Mouse (Mus musculus): Measurements from ENCODE around the gene Bicral.

- TF ChIP-seq CTCF (IDR thresholded peaks at IDR 0.05; ENCODE audit: extremely low read depth, insufficient read depth, insufficient read length, insufficient replicate concordance): no peak
- no peak for TF ChIP-seq POLR2A (IDR thresholded peaks at IDR 0.05; ENCODE audit: low read depth, low read length)
These were observed 37.7 kb downstream of the Bicral start for GRCm38 (mm10) chr17:46820628-46821027.
